Mouse (Mus musculus): Measurements from ENCODE around the gene Ktn1. TPM values are rescaled to one million over a fixed set of nuclear protein-coding genes. Genes with fewer than 3 reads are reported as not detected.

Ktn1 gene
- polyA plus RNA-seq, 1 experiment from 2014 or later = 75.4 TPM

DNA sequence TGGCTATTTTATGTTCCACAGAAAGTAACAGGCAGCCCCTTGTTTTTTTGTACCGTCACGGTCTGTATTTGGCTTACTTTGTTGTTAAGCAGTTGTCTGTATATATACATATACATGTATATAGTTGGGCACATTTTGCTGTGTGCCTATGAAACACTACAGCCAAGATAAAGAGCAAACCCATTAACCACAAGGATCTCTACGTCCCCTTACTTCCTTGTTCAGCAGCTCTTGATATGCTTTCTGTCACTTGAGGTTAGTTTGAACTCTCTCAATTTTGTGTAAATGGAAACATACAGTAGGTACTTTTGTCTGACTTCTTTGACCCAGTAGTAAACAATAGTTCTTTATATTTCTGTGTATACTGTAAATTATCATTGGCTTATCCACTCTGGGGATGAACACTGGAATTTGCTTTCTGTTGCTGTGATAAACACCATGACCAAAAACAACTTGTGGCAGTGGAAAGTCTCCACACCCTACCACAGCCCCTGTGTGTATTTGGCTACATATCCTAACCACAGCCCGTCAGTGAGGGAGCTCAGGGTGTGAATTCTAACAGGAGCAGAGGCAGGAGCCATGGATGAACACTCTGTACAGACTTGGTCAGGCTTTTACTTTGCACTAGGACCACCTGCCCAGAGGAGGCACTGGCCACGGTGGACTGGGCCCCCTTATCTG, 92.2 kb downstream of the Ktn1 start:
- no peak overlapping the region for H3K4me3 ChIP-seq (ENCODE audit: low read depth, low read length)
- no peak overlapping the region for H3K27ac ChIP-seq (ENCODE audit: low read depth)
- no peak overlapping the region for H3K4me2 ChIP-seq (ENCODE audit: low read length)
- H3K9ac ChIP-seq (ENCODE audit: low read length) = no peak overlapping the region
- no peaks in the 10 kb centered on the region for H3K9me3 ChIP-seq (ENCODE audit: control insufficient read depth, low read length)
- ATAC-seq (replicated peaks; ENCODE audit: low FRiP score, low TSS enrichment, low read depth) = no peak
- H3K36me3 ChIP-seq (ENCODE audit: control insufficient read depth, insufficient read depth, low read length) = peaks cover 49% of the 10 kb centered on the region
- no peaks in the 10 kb centered on the region for H3K27me3 ChIP-seq (replicated peaks; ENCODE audit: control insufficient read depth, insufficient read depth, low read length)
- H3K4me1 ChIP-seq (replicated peaks; ENCODE audit: control insufficient read depth, insufficient read depth, low read length) = no peaks in the 10 kb centered on the region
- no peak for DNase-seq (ENCODE audit: low spot score)
- 81% methylated on average over 5 of the region's 5 CpGs for WGBS

DNA sequence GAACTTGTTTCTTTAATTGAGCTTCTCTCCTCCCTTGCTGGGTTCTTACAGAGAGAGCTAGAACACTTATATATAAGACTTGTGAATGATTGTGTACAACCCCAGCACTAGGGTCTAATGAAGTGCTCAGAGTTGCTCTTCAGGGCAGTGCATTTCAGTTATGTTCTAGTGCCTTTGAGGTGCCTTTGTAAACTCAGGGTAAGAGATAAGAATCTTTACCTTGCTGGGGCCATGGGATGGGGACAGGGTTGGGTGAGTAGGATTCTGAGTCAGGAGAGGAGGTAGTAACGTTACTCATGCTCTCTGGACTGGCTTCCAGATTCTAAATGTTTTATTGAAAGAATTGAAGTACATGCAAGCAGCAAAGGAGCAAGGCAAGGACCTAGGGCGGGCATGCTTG, 92.8 kb downstream of the Ktn1 start:
- Histone ChIP-seq H3K36me3 (ENCODE audit: control insufficient read depth, insufficient read depth, low read length) (peaks cover 43% of the 10 kb centered on the region), H3K9me3 (ENCODE audit: control insufficient read depth, low read length) (no peaks in the 10 kb centered on the region)

DNA sequence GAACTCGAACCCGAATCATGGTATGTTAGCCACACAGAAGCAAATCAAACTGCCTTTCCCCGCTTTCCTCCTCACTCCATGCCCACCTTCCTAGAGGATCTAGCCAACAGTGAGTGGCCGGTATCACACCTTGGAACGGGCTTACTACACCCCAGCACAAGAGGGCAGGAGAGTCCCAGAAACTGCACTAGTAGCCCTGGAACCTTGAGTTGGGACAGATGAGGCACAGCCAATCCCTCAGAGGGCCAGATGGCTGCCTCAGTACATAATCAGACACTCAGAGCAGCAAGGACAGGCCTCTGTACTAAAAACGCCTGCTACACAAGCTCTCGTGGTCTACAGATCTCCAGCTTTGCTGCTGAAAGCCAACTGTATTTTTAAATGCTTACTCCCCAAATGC, 94.4 kb downstream of the Ktn1 start:
- Histone ChIP-seq H3K27ac (ENCODE audit: low read depth) (no peak overlapping the region), H3K4me1 (replicated peaks; ENCODE audit: control insufficient read depth, insufficient read depth, low read length) (no peaks in the 10 kb centered on the region), H3K4me2 (ENCODE audit: low read length) (no peak overlapping the region), H3K36me3 (ENCODE audit: control insufficient read depth, insufficient read depth, low read length) (peaks cover 27% of the 10 kb centered on the region), H3K9ac (ENCODE audit: low read length) (no peak overlapping the region), H3K27me3 (replicated peaks; ENCODE audit: control insufficient read depth, insufficient read depth, low read length) (no peaks in the 10 kb centered on the region), H3K4me3 (ENCODE audit: low read depth, low read length) (no peak overlapping the region), H3K9me3 (ENCODE audit: control insufficient read depth, low read length) (no peaks in the 10 kb centered on the region)
- no peak for ATAC-seq (replicated peaks; ENCODE audit: low FRiP score, low TSS enrichment, low read depth)
- WGBS = 92% methylated on average over 7 of the region's 7 CpGs
- no peak for DNase-seq (ENCODE audit: low spot score)

More for the DNA sequence above, 92.8 kb downstream of the Ktn1 start:
- Histone ChIP-seq H3K27me3 (replicated peaks; ENCODE audit: control insufficient read depth, insufficient read depth, low read length) (no peaks in the 10 kb centered on the region), H3K4me2 (ENCODE audit: low read length) (no peak overlapping the region), H3K9ac (ENCODE audit: low read length) (no peak overlapping the region), H3K27ac (ENCODE audit: low read depth) (no peak overlapping the region), H3K4me1 (replicated peaks; ENCODE audit: control insufficient read depth, insufficient read depth, low read length) (no peaks in the 10 kb centered on the region), H3K4me3 (ENCODE audit: low read depth, low read length) (no peak overlapping the region)
- ATAC-seq (replicated peaks; ENCODE audit: low FRiP score, low TSS enrichment, low read depth) (no peak), DNase-seq (ENCODE audit: low spot score) (no peak)
- WGBS = 79% methylated on average over 2 of the region's 2 CpGs

GRCm38 (mm10) chr14:47745086-47745485, 96.8 kb downstream of the Ktn1 start:
- Histone ChIP-seq H3K9me3 (ENCODE audit: control insufficient read depth, low read length) (no peaks in the 10 kb centered on the region), H3K4me1 (replicated peaks; ENCODE audit: control insufficient read depth, insufficient read depth, low read length) (no peaks in the 10 kb centered on the region), H3K9ac (ENCODE audit: low read length) (no peak overlapping the region), H3K36me3 (ENCODE audit: control insufficient read depth, insufficient read depth, low read length) (peaks cover 20% of the 10 kb centered on the region; the same call in 1 of the 2 replicates), H3K27me3 (replicated peaks; ENCODE audit: control insufficient read depth, insufficient read depth, low read length) (no peaks in the 10 kb centered on the region), H3K27ac (ENCODE audit: low read depth) (no peak overlapping the region), H3K4me3 (ENCODE audit: low read depth, low read length) (no peak overlapping the region), H3K4me2 (ENCODE audit: low read length) (no peak overlapping the region)
- no peak for DNase-seq (ENCODE audit: low spot score)
- WGBS = 92% methylated on average over 4 of the region's 4 CpGs
- no peak for ATAC-seq (replicated peaks; ENCODE audit: low FRiP score, low TSS enrichment, low read depth)

- Histone ChIP-seq H3K4me1 (replicated peaks; ENCODE audit: control insufficient read depth, insufficient read depth, low read length) (no peaks in the 10 kb centered on the region), H3K4me2 (ENCODE audit: low read length) (no peak overlapping the region), H3K9ac (ENCODE audit: low read length) (no peak overlapping the region), H3K27ac (ENCODE audit: low read depth) (no peak overlapping the region), H3K36me3 (ENCODE audit: control insufficient read depth, insufficient read depth, low read length) (peaks cover 4% of the 10 kb centered on the region; the same call in 1 of the 2 replicates), H3K9me3 (ENCODE audit: control insufficient read depth, low read length) (no peaks in the 10 kb centered on the region), H3K4me3 (ENCODE audit: low read depth, low read length) (no peak overlapping the region), H3K27me3 (replicated peaks; ENCODE audit: control insufficient read depth, insufficient read depth, low read length) (no peaks in the 10 kb centered on the region)
- DNase-seq (ENCODE audit: low spot score) (no peak), ATAC-seq (replicated peaks; ENCODE audit: low FRiP score, low TSS enrichment, low read depth) (no peak)
- 67% methylated on average over 9 of the region's 9 CpGs for WGBS
Observed at GRCm38 (mm10) chr14:47747536-47747935, 99.3 kb downstream of the Ktn1 start.

GRCm38 (mm10) chr14:47748714-47749113, 100.5 kb downstream of the Ktn1 start:
- Histone ChIP-seq H3K4me1 (replicated peaks; ENCODE audit: control insufficient read depth, insufficient read depth, low read length) (no peaks in the 10 kb centered on the region), H3K4me2 (ENCODE audit: low read length) (no peak overlapping the region), H3K36me3 (ENCODE audit: control insufficient read depth, insufficient read depth, low read length) (no peaks in the 10 kb centered on the region), H3K27ac (ENCODE audit: low read depth) (no peak overlapping the region), H3K27me3 (replicated peaks; ENCODE audit: control insufficient read depth, insufficient read depth, low read length) (no peaks in the 10 kb centered on the region), H3K9me3 (ENCODE audit: control insufficient read depth, low read length) (no peaks in the 10 kb centered on the region), H3K4me3 (ENCODE audit: low read depth, low read length) (no peak overlapping the region), H3K9ac (ENCODE audit: low read length) (no peak overlapping the region)
- ATAC-seq (replicated peaks; ENCODE audit: low FRiP score, low TSS enrichment, low read depth) = no peak
- WGBS = 96% methylated on average over 3 of the region's 3 CpGs
- DNase-seq (ENCODE audit: low spot score) = no peak

GRCm38 (mm10) chr14:47751422-47752205, 103.4 kb downstream of the Ktn1 start:
- Histone ChIP-seq H3K36me3 (ENCODE audit: control insufficient read depth, insufficient read depth, low read length) (no peaks in the 10 kb centered on the region), H3K9me3 (ENCODE audit: control insufficient read depth, low read length) (no peaks in the 10 kb centered on the region), H3K9ac (ENCODE audit: low read length) (no peak overlapping the region), H3K27ac (ENCODE audit: low read depth) (no peak overlapping the region), H3K27me3 (replicated peaks; ENCODE audit: control insufficient read depth, insufficient read depth, low read length) (no peaks in the 10 kb centered on the region), H3K4me1 (replicated peaks; ENCODE audit: control insufficient read depth, insufficient read depth, low read length) (no peaks in the 10 kb centered on the region), H3K4me2 (ENCODE audit: low read length) (no peak overlapping the region), H3K4me3 (ENCODE audit: low read depth, low read length) (no peak overlapping the region)
- DNase-seq (ENCODE audit: low spot score) (peak; percentile 67), ATAC-seq (replicated peaks; ENCODE audit: low FRiP score, low TSS enrichment, low read depth) (no peak)
- 48% methylated on average over 8 of the region's 8 CpGs for WGBS

- no peak for DNase-seq (ENCODE audit: low spot score)
- H3K36me3 ChIP-seq (ENCODE audit: control insufficient read depth, insufficient read depth, low read length) = no peaks in the 10 kb centered on the region
- no peak overlapping the region for H3K9ac ChIP-seq (ENCODE audit: low read length)
- H3K4me2 ChIP-seq (ENCODE audit: low read length) = no peak overlapping the region
- H3K4me1 ChIP-seq (replicated peaks; ENCODE audit: control insufficient read depth, insufficient read depth, low read length) = no peaks in the 10 kb centered on the region
- ATAC-seq (replicated peaks; ENCODE audit: low FRiP score, low TSS enrichment, low read depth) = no peak
- H3K27me3 ChIP-seq (replicated peaks; ENCODE audit: control insufficient read depth, insufficient read depth, low read length) = no peaks in the 10 kb centered on the region
- H3K9me3 ChIP-seq (ENCODE audit: control insufficient read depth, low read length) = no peaks in the 10 kb centered on the region
- H3K4me3 ChIP-seq (ENCODE audit: low read depth, low read length) = no peak overlapping the region
- WGBS = 41% methylated on average over 3 of the region's 3 CpGs
- H3K27ac ChIP-seq (ENCODE audit: low read depth) = no peak overlapping the region
Observed at GRCm38 (mm10) chr14:47753561-47753960, 105.3 kb downstream of the Ktn1 start.

Data from intestine, embryonic 14.5 days (tissue).